Mouse (Mus musculus) MEL (cell line): ENCODE results near the gene Map3k3. TPM values are rescaled to one million over a fixed set of nuclear protein-coding genes. Genes with fewer than 3 reads are reported as not detected.

ENCODE experiments used
- DNase-seq: peaks from one replicate; pipeline ENCODE4 v3.0.0; 2011; ENCODE audit warnings: low read depth, low spot score
- H3K27ac ChIP-seq: 2 replicates; pipeline ENCODE4 v1.5.1; 2012; ENCODE audit warnings: low read depth, mild to moderate bottlenecking, control low read depth, low read length, moderate library complexity; ENCODE audit not compliant: control insufficient read depth
- H3K27me3 ChIP-seq, 2 experiments: fragments of 150-350 bp in 1 of 2; sonication (generic) in 1 of 2; 2 replicates each; pipeline ENCODE4 v1.6.1; 2012; ENCODE audit warnings: low read length in 2 of 2, mild to moderate bottlenecking in 2 of 2, improper control_type of control experiment in 1 of 2, moderate library complexity in 1 of 2; ENCODE audit not compliant: insufficient read depth in 2 of 2, control insufficient read depth in 1 of 2
- H3K36me3 ChIP-seq, 2 experiments: 2 replicates each; pipeline ENCODE4 v1.6.1; 2012 to 2014; ENCODE audit warnings: low read length in 2 of 2, improper control_type of control experiment in 1 of 2, inconsistent platforms in 1 of 2, mild to moderate bottlenecking in 1 of 2; ENCODE audit not compliant: insufficient read depth in 2 of 2, control insufficient read depth in 1 of 2
- H3K4me1 ChIP-seq, 2 experiments: fragments of 150-350 bp in 1 of 2; sonication (generic) in 1 of 2; 2 replicates each; pipeline ENCODE4 v1.6.1; 2012; ENCODE audit warnings: low read length in 2 of 2, improper control_type of control experiment in 1 of 2, mild to moderate bottlenecking in 1 of 2; ENCODE audit not compliant: insufficient read depth in 2 of 2, control insufficient read depth in 1 of 2
- H3K4me3 ChIP-seq, 2 experiments: fragments of 150-350 bp in 1 of 2; sonication (generic) in 1 of 2; 2 replicates each; pipeline ENCODE4 v1.5.1; 2012; ENCODE audit warnings: low read depth in 2 of 2, low read length in 2 of 2, mild to moderate bottlenecking in 2 of 2, moderate library complexity in 2 of 2, control low read depth in 1 of 2, improper control_type of control experiment in 1 of 2; ENCODE audit not compliant: control insufficient read depth in 1 of 2, insufficient read depth in 1 of 2
- H3K79me2 ChIP-seq: 2 replicates; pipeline ENCODE4 v1.6.1; 2012; ENCODE audit warnings: mild to moderate bottlenecking, low read length, moderate library complexity; ENCODE audit not compliant: control insufficient read depth, poor library complexity, insufficient read depth
- H3K9ac ChIP-seq: 2 replicates; pipeline ENCODE4 v1.6.1; 2012; ENCODE audit warnings: low read depth, mild to moderate bottlenecking, control low read depth, low read length, moderate library complexity; ENCODE audit not compliant: control insufficient read depth, poor library complexity, severe bottlenecking
- H3K9me3 ChIP-seq: fragments of 150-350 bp; sonication (generic); replicated peaks from 2 replicates; pipeline ENCODE4 v1.6.1; 2012; ENCODE audit warnings: mild to moderate bottlenecking, low read length, improper control_type of control experiment, moderate library complexity; ENCODE audit not compliant: insufficient read depth
- BHLHE40 ChIP-seq: IDR thresholded peaks from 2 replicates; pipeline ENCODE4 v1.6.1; 2012; ENCODE audit warnings: low read depth, mild to moderate bottlenecking, inconsistent platforms, low read length, improper control_type of control experiment, borderline replicate concordance
- CHD1 ChIP-seq: IDR thresholded peaks from 2 replicates; pipeline ENCODE4 v1.6.1; 2012; ENCODE audit warnings: low read depth, mild to moderate bottlenecking, inconsistent platforms, low read length, improper control_type of control experiment
- CHD2 ChIP-seq: IDR thresholded peaks from 2 replicates; pipeline ENCODE4 v1.6.1; 2011; ENCODE audit warnings: low read length, improper control_type of control experiment
- CTCF ChIP-seq, 3 experiments: IDR thresholded peaks in 2 of 3; conservative IDR thresholded peaks in 1 of 3; 2 replicates each; pipeline ENCODE4 v1.5.1; 2011 to 2012; ENCODE audit warnings: low read length in 3 of 3, low read depth in 2 of 3, mild to moderate bottlenecking in 2 of 3, improper control_type of control experiment in 1 of 3, inconsistent platforms in 1 of 3, mixed read lengths in 1 of 3, moderate library complexity in 1 of 3; ENCODE audit not compliant: control insufficient read depth in 1 of 3, insufficient read depth in 1 of 3, poor library complexity in 1 of 3, severe bottlenecking in 1 of 3
- EP300 ChIP-seq, 2 experiments: IDR thresholded peaks; 2 replicates each; pipeline ENCODE4 v1.6.1; 2011; ENCODE audit warnings: improper control_type of control experiment in 2 of 2, low read length in 2 of 2, low read depth in 1 of 2, mild to moderate bottlenecking in 1 of 2
- ETS1 ChIP-seq: IDR thresholded peaks from 2 replicates; pipeline ENCODE4 v1.6.1; 2012; ENCODE audit warnings: low read depth, mild to moderate bottlenecking, inconsistent platforms, low read length, improper control_type of control experiment, moderate library complexity
- GABPA ChIP-seq: IDR thresholded peaks from 2 replicates; pipeline ENCODE4 v1.6.1; 2012; ENCODE audit warnings: low read depth, mild to moderate bottlenecking, inconsistent platforms, low read length, improper control_type of control experiment, moderate library complexity
- GATA1 ChIP-seq: IDR thresholded peaks from 2 replicates; pipeline ENCODE4 v1.6.1; 2011; ENCODE audit warnings: low read depth, low read length, improper control_type of control experiment
- HCFC1 ChIP-seq: IDR thresholded peaks from 2 replicates; pipeline ENCODE4 v1.6.1; 2012; ENCODE audit warnings: low read depth, mild to moderate bottlenecking, inconsistent platforms, low read length, improper control_type of control experiment, moderate library complexity
- JUND ChIP-seq: IDR thresholded peaks from 2 replicates; pipeline ENCODE4 v1.6.1; 2011; ENCODE audit warnings: low read depth, mild to moderate bottlenecking, improper control_type of control experiment, low read length
- KAT2A ChIP-seq: conservative IDR thresholded peaks from 2 replicates; pipeline ENCODE4 v1.6.1; 2012; ENCODE audit warnings: low read depth, low read length, improper control_type of control experiment, inconsistent platforms
- MAFK ChIP-seq: IDR thresholded peaks from 2 replicates; pipeline ENCODE4 v1.6.1; 2011; ENCODE audit warnings: low read depth, mild to moderate bottlenecking, low read length, improper control_type of control experiment, borderline replicate concordance
- MAX ChIP-seq: IDR thresholded peaks from 2 replicates; pipeline ENCODE4 v1.6.1; 2011; ENCODE audit warnings: low read length, improper control_type of control experiment
- MAZ ChIP-seq: IDR thresholded peaks from 2 replicates; pipeline ENCODE4 v1.6.1; 2012; ENCODE audit warnings: low read depth, mild to moderate bottlenecking, inconsistent platforms, low read length, improper control_type of control experiment
- MYB ChIP-seq: IDR thresholded peaks from 2 replicates; pipeline ENCODE4 v1.6.1; 2011; ENCODE audit warnings: mild to moderate bottlenecking, low read depth, low read length, improper control_type of control experiment
- MYC ChIP-seq: IDR thresholded peaks from 2 replicates; pipeline ENCODE4 v1.6.1; 2011; ENCODE audit warnings: low read depth, mild to moderate bottlenecking, low read length, improper control_type of control experiment, moderate library complexity
- NELFE ChIP-seq: IDR thresholded peaks from 2 replicates; pipeline ENCODE4 v1.6.1; 2011; ENCODE audit warnings: low read depth, low read length, improper control_type of control experiment
- NRF1 ChIP-seq: IDR thresholded peaks from 2 replicates; pipeline ENCODE4 v1.6.1; 2014; ENCODE audit warnings: low read depth, mild to moderate bottlenecking, inconsistent platforms, low read length, improper control_type of control experiment, moderate library complexity; ENCODE audit not compliant: poor library complexity, insufficient read depth, severe bottlenecking
- POLR2A ChIP-seq, 2 experiments: IDR thresholded peaks; 2 replicates each; pipeline ENCODE4 v1.6.1; 2011 to 2012; ENCODE audit warnings: low read length in 2 of 2, mild to moderate bottlenecking in 2 of 2, control low read depth in 1 of 2, improper control_type of control experiment in 1 of 2, low read depth in 1 of 2, moderate library complexity in 1 of 2; ENCODE audit not compliant: control insufficient read depth in 1 of 2, insufficient read depth in 1 of 2, poor library complexity in 1 of 2
- POLR2AphosphoS2 ChIP-seq: IDR thresholded peaks from 2 replicates; pipeline ENCODE4 v1.6.1; 2011; ENCODE audit warnings: low read length, improper control_type of control experiment
- RAD21 ChIP-seq: IDR thresholded peaks from 2 replicates; pipeline ENCODE4 v1.6.1; 2011; ENCODE audit warnings: mild to moderate bottlenecking, low read depth, low read length, improper control_type of control experiment
- RCOR1 ChIP-seq: IDR thresholded peaks from 2 replicates; pipeline ENCODE4 v1.6.1; 2012; ENCODE audit warnings: low read depth, mild to moderate bottlenecking, inconsistent platforms, low read length, improper control_type of control experiment
- SIN3A ChIP-seq: IDR thresholded peaks from 2 replicates; pipeline ENCODE4 v1.6.1; 2012; ENCODE audit warnings: low read length, improper control_type of control experiment, inconsistent platforms
- SMC3 ChIP-seq: IDR thresholded peaks from 2 replicates; pipeline ENCODE4 v1.6.1; 2011; ENCODE audit warnings: low read depth, low read length, improper control_type of control experiment
- TBP ChIP-seq: IDR thresholded peaks from 2 replicates; pipeline ENCODE4 v1.8.0; 2011; ENCODE audit warnings: low read depth, low read length, improper control_type of control experiment
- TCF12 ChIP-seq: IDR thresholded peaks from 2 replicates; pipeline ENCODE4 v1.6.1; 2014; ENCODE audit warnings: low read depth, mild to moderate bottlenecking, inconsistent platforms, low read length, improper control_type of control experiment, moderate library complexity
- UBTF ChIP-seq: IDR thresholded peaks from 2 replicates; pipeline ENCODE4 v1.6.1; 2012; ENCODE audit warnings: low read depth, mild to moderate bottlenecking, inconsistent platforms, low read length, improper control_type of control experiment, moderate library complexity, borderline replicate concordance; ENCODE audit not compliant: insufficient read depth
- USF1 ChIP-seq: IDR thresholded peaks from 2 replicates; pipeline ENCODE4 v1.6.1; 2014; ENCODE audit warnings: low read depth, mild to moderate bottlenecking, inconsistent platforms, low read length, improper control_type of control experiment, moderate library complexity
- ZC3H11A ChIP-seq: IDR thresholded peaks from 2 replicates; pipeline ENCODE4 v1.6.1; 2012; ENCODE audit warnings: low read depth, mild to moderate bottlenecking, inconsistent platforms, low read length, improper control_type of control experiment
- ZKSCAN1 ChIP-seq: IDR thresholded peaks from 2 replicates; pipeline ENCODE4 v1.6.1; 2012; ENCODE audit warnings: low read depth, mild to moderate bottlenecking, inconsistent platforms, low read length, improper control_type of control experiment, moderate library complexity
- ZMIZ1 ChIP-seq: IDR thresholded peaks from 2 replicates; pipeline ENCODE4 v1.6.1; 2012; ENCODE audit warnings: low read depth, mild to moderate bottlenecking, inconsistent platforms, low read length, improper control_type of control experiment, moderate library complexity
- ZNF384 ChIP-seq: IDR thresholded peaks from 2 replicates; pipeline ENCODE4 v1.6.1; 2012; ENCODE audit warnings: low read depth, mild to moderate bottlenecking, inconsistent platforms, low read length, improper control_type of control experiment
- polyA plus RNA-seq, 2 experiments: library from polyadenylated mRNA; stranded (reverse) in 1 of 2; unstranded in 1 of 2; fragments of >175 nt in 1 of 2; fragments of >200 nt in 1 of 2; gene quantifications; 2 replicates each; pipeline versions ENCODE4 v1.2.1 to v1.2.4; 2012; ENCODE audit warnings: low replicate concordance in 2 of 2, low read depth in 1 of 2; ENCODE audit not compliant: insufficient read length in 2 of 2, insufficient read depth in 1 of 2, missing spikeins in 1 of 2
- total RNA-seq: library from RNA; depleted of rRNA; stranded (reverse); fragments of 300-350 nt; gene quantifications from 2 replicates; pipeline ENCODE4 v1.2.3, GENCODE M21; 2012

The Map3k3 gene
- total and polyA plus RNA-seq, 3 experiments, result 10.5 to 14.3 TPM; not detected in 1

GRCm38 (mm10) chr11:106187326-106187725, 102.9 kb downstream of the Map3k3 start:
- Histone ChIP-seq H3K27ac (no peak overlapping the region), H3K4me1 (peaks cover 4 to 10% of the 10 kb centered on the region in 2 experiments), H3K9me3 (no peaks in the 10 kb centered on the region), H3K27me3 (no peaks in the 10 kb centered on the region), H3K36me3 (peaks cover 4 to 10% of the 10 kb centered on the region in 2 experiments; a peak in 3 of 4 replicates), H3K4me3 (no peak overlapping the region), H3K79me2 (no peaks in the 10 kb centered on the region; the same call in 1 of the 2 replicates), H3K9ac (no peak overlapping the region)
- DNase-seq, result no peak
- TF ChIP-seq ZC3H11A, result no peak
- no peak for TF ChIP-seq MAX
- no peak for TF ChIP-seq ZNF384

GRCm38 (mm10) chr11:106191716-106192115, 107.3 kb downstream of the Map3k3 start:
- Histone ChIP-seq H3K4me3 (peak overlapping the region; percentile 74 to 89), H3K9ac (peak overlapping the region; percentile 82)

GRCm38 (mm10) chr11:106192241-106192640, 107.8 kb downstream of the Map3k3 start:
- Histone ChIP-seq H3K4me1 (peaks cover 4 to 12% of the 10 kb centered on the region in 2 experiments), H3K27ac (peak overlapping the region; percentile 84), H3K9me3 (no peaks in the 10 kb centered on the region), H3K27me3 (no peaks in the 10 kb centered on the region), H3K4me3 (peak overlapping the region; percentile 74 to 89), H3K79me2 (peaks cover 2% of the 10 kb centered on the region; the same call in 1 of the 2 replicates), H3K36me3 (peaks cover 0 to 16% of the 10 kb centered on the region in 2 experiments; a peak in 2 of 4 replicates), H3K9ac (peak overlapping the region; percentile 82)
- DNase-seq, result peak; percentile 63
- no peak for TF ChIP-seq TBP
- TF ChIP-seq CHD2, result no peak
- no peak for TF ChIP-seq NELFE
- TF ChIP-seq USF1, result no peak
- no peak for TF ChIP-seq ZC3H11A
- no peak for TF ChIP-seq POLR2AphosphoS2
- no peak for TF ChIP-seq RAD21
- TF ChIP-seq MYB, result no peak
- TF ChIP-seq RCOR1, result no peak
- no peak for TF ChIP-seq ETS1
- TF ChIP-seq MAZ, result 0 out of 2 replicates have a peak, but pooled peaks have one; percentile 15
- TF ChIP-seq MAFK, result no peak
- TF ChIP-seq CHD1, result peak; percentile 61; the same call in 1 of the 2 replicates
- no peak; the same call in none of the 2 replicates for TF ChIP-seq TCF12
- TF ChIP-seq JUND, result no peak
- no peak for TF ChIP-seq CTCF (IDR thresholded peaks at IDR 0.05 in 2 of 3, conservative IDR thresholded peaks at IDR 0.05 in 1 of 3; ENCODE audit: control insufficient read depth in 1 of 3, insufficient read depth in 1 of 3, low read depth in 2 of 3, low read length in 3 of 3, poor library complexity in 1 of 3, severe bottlenecking in 1 of 3)
- 0 out of 2 replicates have a peak, but pooled peaks have one; percentile 42 for TF ChIP-seq MAX
- no peak for TF ChIP-seq KAT2A

More at GRCm38 (mm10) chr11:106191716-106192115, 107.3 kb downstream of the Map3k3 start:
- no peaks in the 10 kb centered on the region for H3K9me3 ChIP-seq
- H3K4me1 ChIP-seq, result peaks cover 4 to 12% of the 10 kb centered on the region in 2 experiments
- no peaks in the 10 kb centered on the region for H3K27me3 ChIP-seq
- TF ChIP-seq ZNF384 (peak; percentile 78), RCOR1 (no peak), NRF1 (no peak), SMC3 (no peak), EP300 (IDR thresholded peaks at IDR 0.05; ENCODE audit: low read depth in 1 of 2, low read length in 2 of 2) (no peak), BHLHE40 (no peak), JUND (no peak), SIN3A (peak; percentile 3; the same call in 1 of the 2 replicates), POLR2A (IDR thresholded peaks at IDR 0.05; ENCODE audit: control insufficient read depth in 1 of 2, insufficient read depth in 1 of 2, low read depth in 1 of 2, low read length in 2 of 2, poor library complexity in 1 of 2) (no peak), TCF12 (no peak), UBTF (no peak), GABPA (no peak), ZKSCAN1 (no peak), ZMIZ1 (no peak), MYC (no peak), TBP (0 out of 2 replicates have a peak, but pooled peaks have one; percentile 22), GATA1 (no peak), HCFC1 (no peak; the same call in 1 of the 2 replicates)
- TF ChIP-seq, all 39 proteins: peak for 3
- H3K27ac ChIP-seq, result peak overlapping the region; percentile 84
- DNase-seq, result peak; percentile 74
- H3K79me2 ChIP-seq, result peaks cover 2% of the 10 kb centered on the region; the same call in 1 of the 2 replicates
- peaks cover 0 to 16% of the 10 kb centered on the region in 2 experiments; a peak in 2 of 4 replicates for H3K36me3 ChIP-seq
